Mouse (Mus musculus): ENCODE measurements around the gene Mical2.

DNA sequence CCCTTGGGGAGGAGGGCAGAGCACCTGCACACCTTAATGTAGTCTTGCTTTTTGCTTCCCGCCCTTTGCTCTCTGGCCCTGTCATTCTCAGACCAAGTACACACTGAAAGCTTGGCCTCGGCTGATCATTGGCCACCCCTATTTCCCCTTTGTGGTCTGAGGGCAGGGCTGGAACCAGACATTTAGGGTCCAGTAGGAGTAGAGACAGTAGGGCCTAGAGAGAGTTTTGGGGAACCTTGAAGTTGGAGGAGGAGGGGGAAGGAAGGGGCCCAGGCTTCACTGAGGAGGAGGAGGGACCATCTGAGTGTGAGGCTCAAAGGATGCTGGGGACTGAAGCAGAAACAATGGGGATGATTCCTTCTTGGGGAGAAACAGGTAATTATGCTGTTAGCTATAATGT, 15.1 kb downstream of the Mical2 start:
- TF ChIP-seq POLR2A (IDR thresholded peaks at IDR 0.05; ENCODE audit: borderline replicate concordance, insufficient read depth, low read length) (no peak), CTCF (IDR thresholded peaks at IDR 0.05; ENCODE audit: borderline replicate concordance, insufficient read depth, low read depth, low read length) (no peak)
